Mouse (Mus musculus): ENCODE measurements at regions not wholly inside any gene's neighbourhood (a gene's known extent, or its start where the extent isn't known, plus 50 kb on each side); places are given as distances from the start of the nearest gene placed in this dataset.

- H3K9me3 ChIP-seq (ENCODE audit: control insufficient read depth, insufficient read depth, low read depth, low read length): no peaks in the 10 kb centered on the region
- H3K4me3 ChIP-seq (ENCODE audit: insufficient read depth in 1 of 2, low read depth in 1 of 2, low read length in 2 of 2, poor library complexity in 1 of 2, severe bottlenecking in 1 of 2): no peak overlapping the region
- no peak for TF ChIP-seq MAFK (IDR thresholded peaks at IDR 0.05; ENCODE audit: insufficient read depth, low read depth, low read length)
- no peak for TF ChIP-seq ZNF384 (IDR thresholded peaks at IDR 0.05; ENCODE audit: low read depth, low read length)
- TF ChIP-seq CHD2 (IDR thresholded peaks at IDR 0.05; ENCODE audit: low read depth, low read length): no peak
- no peak for TF ChIP-seq ZC3H11A (IDR thresholded peaks at IDR 0.05; ENCODE audit: borderline replicate concordance, low read depth, low read length)
- no peak for TF ChIP-seq HCFC1 (IDR thresholded peaks at IDR 0.05; ENCODE audit: borderline replicate concordance, insufficient read depth, low read length)
- H3K36me3 ChIP-seq (ENCODE audit: control insufficient read depth, insufficient read depth, low read length, poor library complexity, severe bottlenecking): no peaks in the 10 kb centered on the region
- no peak for DNase-seq (ENCODE audit: low read depth, low spot score)
- in situ Hi-C loops (cut with MboI; ENCODE audit: low sequenced_read_pairs in 2 of 2, unreplicated experiment in 2 of 2): no loop called here
- no peak overlapping the region for H3K27ac ChIP-seq (ENCODE audit: insufficient read depth, low read depth, low read length, poor library complexity, severe bottlenecking)
- H3K4me1 ChIP-seq (ENCODE audit: control insufficient read depth in 2 of 2, insufficient read depth in 2 of 2, low read length in 2 of 2, poor library complexity in 1 of 2): peaks cover 0 to 3% of the 10 kb centered on the region in 2 experiments; a peak in 1 of 4 replicates
- no peak overlapping the region for H3K9ac ChIP-seq (ENCODE audit: insufficient read depth, low read depth, low read length, poor library complexity, severe bottlenecking)
Measured at GRCm38 (mm10) chr12:8847858-8848383, 73.5 kb upstream of the Laptm4a start.

DNA sequence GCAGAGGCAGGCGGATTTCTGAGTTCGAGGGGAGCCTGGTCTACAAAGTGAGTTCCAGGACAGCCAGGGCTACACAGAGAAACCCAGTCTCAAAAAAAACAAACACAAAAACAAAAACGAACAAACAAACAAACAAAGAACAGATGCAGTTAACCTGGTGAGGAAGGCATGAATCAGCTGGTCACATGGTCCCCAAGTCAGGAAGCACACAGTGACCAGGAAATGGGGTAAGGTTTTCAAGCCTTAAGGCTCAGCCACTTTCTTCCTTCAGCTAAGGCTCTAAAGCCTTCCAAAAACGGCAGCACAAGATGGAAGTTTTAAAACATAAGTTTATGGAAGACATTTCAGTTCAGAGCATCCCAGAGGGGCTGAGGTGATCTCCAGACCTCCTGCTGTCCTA, 67.6 kb upstream of the Laptm4a start:
- in situ Hi-C loops (cut with MboI; ENCODE audit: low sequenced_read_pairs in 2 of 2, unreplicated experiment in 2 of 2): no loop called here
- DNase-seq (ENCODE audit: low read depth, low spot score): no peak
- Histone ChIP-seq H3K36me3 (ENCODE audit: control insufficient read depth, insufficient read depth, low read length, poor library complexity, severe bottlenecking) (no peaks in the 10 kb centered on the region), H3K4me3 (ENCODE audit: insufficient read depth in 1 of 2, low read depth in 1 of 2, low read length in 2 of 2, poor library complexity in 1 of 2, severe bottlenecking in 1 of 2) (no peak overlapping the region), H3K9me3 (ENCODE audit: control insufficient read depth, insufficient read depth, low read depth, low read length) (no peaks in the 10 kb centered on the region), H3K4me1 (ENCODE audit: control insufficient read depth in 2 of 2, insufficient read depth in 2 of 2, low read length in 2 of 2, poor library complexity in 1 of 2) (peaks cover 0 to 3% of the 10 kb centered on the region in 2 experiments; a peak in 2 of 4 replicates), H3K9ac (ENCODE audit: insufficient read depth, low read depth, low read length, poor library complexity, severe bottlenecking) (no peak overlapping the region), H3K27ac (ENCODE audit: insufficient read depth, low read depth, low read length, poor library complexity, severe bottlenecking) (no peak overlapping the region)
- no peak for TF ChIP-seq ZC3H11A (IDR thresholded peaks at IDR 0.05; ENCODE audit: borderline replicate concordance, low read depth, low read length)
- no peak for TF ChIP-seq ZNF384 (IDR thresholded peaks at IDR 0.05; ENCODE audit: low read depth, low read length)
- no peak for TF ChIP-seq HCFC1 (IDR thresholded peaks at IDR 0.05; ENCODE audit: borderline replicate concordance, insufficient read depth, low read length)
- no peak for TF ChIP-seq CHD2 (IDR thresholded peaks at IDR 0.05; ENCODE audit: low read depth, low read length)
- TF ChIP-seq MAFK (IDR thresholded peaks at IDR 0.05; ENCODE audit: insufficient read depth, low read depth, low read length): no peak

- TF ChIP-seq ZNF384 (IDR thresholded peaks at IDR 0.05; ENCODE audit: low read depth, low read length): no peak
- TF ChIP-seq HCFC1 (IDR thresholded peaks at IDR 0.05; ENCODE audit: borderline replicate concordance, insufficient read depth, low read length): no peak
- no peak for TF ChIP-seq MAFK (IDR thresholded peaks at IDR 0.05; ENCODE audit: insufficient read depth, low read depth, low read length)
- TF ChIP-seq CHD2 (IDR thresholded peaks at IDR 0.05; ENCODE audit: low read depth, low read length): no peak
- TF ChIP-seq ZC3H11A (IDR thresholded peaks at IDR 0.05; ENCODE audit: borderline replicate concordance, low read depth, low read length): no peak
Measured at GRCm38 (mm10) chr12:8854401-8854800, 67.1 kb upstream of the Laptm4a start.

GRCm38 (mm10) chr12:8855119-8855518, 66.3 kb upstream of the Laptm4a start:
- Histone ChIP-seq H3K9ac (ENCODE audit: insufficient read depth, low read depth, low read length, poor library complexity, severe bottlenecking) (no peak overlapping the region), H3K36me3 (ENCODE audit: control insufficient read depth, insufficient read depth, low read length, poor library complexity, severe bottlenecking) (no peaks in the 10 kb centered on the region), H3K4me1 (ENCODE audit: control insufficient read depth in 2 of 2, insufficient read depth in 2 of 2, low read length in 2 of 2, poor library complexity in 1 of 2) (peaks cover 6 to 7% of the 10 kb centered on the region in 2 experiments), H3K9me3 (ENCODE audit: control insufficient read depth, insufficient read depth, low read depth, low read length) (no peaks in the 10 kb centered on the region), H3K4me3 (ENCODE audit: insufficient read depth in 1 of 2, low read depth in 1 of 2, low read length in 2 of 2, poor library complexity in 1 of 2, severe bottlenecking in 1 of 2) (no peak overlapping the region), H3K27ac (ENCODE audit: insufficient read depth, low read depth, low read length, poor library complexity, severe bottlenecking) (no peak overlapping the region)
- TF ChIP-seq HCFC1 (IDR thresholded peaks at IDR 0.05; ENCODE audit: borderline replicate concordance, insufficient read depth, low read length) (no peak), MAFK (IDR thresholded peaks at IDR 0.05; ENCODE audit: insufficient read depth, low read depth, low read length) (no peak)
- no peak for DNase-seq (ENCODE audit: low read depth, low spot score)
- in situ Hi-C loops (cut with MboI; ENCODE audit: low sequenced_read_pairs in 2 of 2, unreplicated experiment in 2 of 2): no loop called here

More at GRCm38 (mm10) chr12:8854401-8854800, 67.1 kb upstream of the Laptm4a start:
- peaks cover under 1 to 5% of the 10 kb centered on the region in 2 experiments; a peak in 2 of 4 replicates for H3K4me1 ChIP-seq (ENCODE audit: control insufficient read depth in 2 of 2, insufficient read depth in 2 of 2, low read length in 2 of 2, poor library complexity in 1 of 2)
- no peak overlapping the region for H3K27ac ChIP-seq (ENCODE audit: insufficient read depth, low read depth, low read length, poor library complexity, severe bottlenecking)
- no peak overlapping the region for H3K4me3 ChIP-seq (ENCODE audit: insufficient read depth in 1 of 2, low read depth in 1 of 2, low read length in 2 of 2, poor library complexity in 1 of 2, severe bottlenecking in 1 of 2)
- H3K36me3 ChIP-seq (ENCODE audit: control insufficient read depth, insufficient read depth, low read length, poor library complexity, severe bottlenecking): no peaks in the 10 kb centered on the region
- H3K9me3 ChIP-seq (ENCODE audit: control insufficient read depth, insufficient read depth, low read depth, low read length): no peaks in the 10 kb centered on the region
- no peak overlapping the region for H3K9ac ChIP-seq (ENCODE audit: insufficient read depth, low read depth, low read length, poor library complexity, severe bottlenecking)
- no peak for DNase-seq (ENCODE audit: low read depth, low spot score)
- in situ Hi-C loops (cut with MboI; ENCODE audit: low sequenced_read_pairs in 2 of 2, unreplicated experiment in 2 of 2): no loop called here

DNA sequence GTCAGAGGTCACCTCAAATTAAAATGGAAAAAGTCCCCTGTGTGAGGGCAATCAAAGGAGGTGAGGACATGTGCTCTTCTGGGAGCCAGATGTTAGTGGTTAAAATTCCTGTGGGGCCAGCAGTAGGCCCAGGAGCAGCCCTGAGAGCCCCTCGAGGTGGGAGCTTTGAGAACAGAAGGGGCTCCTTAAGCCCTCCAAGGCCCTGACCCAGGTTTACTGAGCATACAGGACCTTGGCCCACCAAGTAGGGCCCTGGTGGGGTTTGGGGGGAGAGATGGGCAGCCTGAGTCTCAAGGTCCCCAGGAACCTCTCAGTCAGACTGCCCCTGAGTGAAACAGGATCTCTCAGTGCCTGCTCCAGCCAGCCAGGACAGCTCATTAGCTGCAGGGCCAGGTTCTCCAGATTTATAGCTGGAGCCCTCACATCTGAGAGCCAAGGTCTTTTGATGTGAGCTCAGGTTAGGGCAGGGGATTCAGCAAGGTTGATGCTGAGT, 65.4 kb upstream of the Laptm4a start:
- no peak overlapping the region for H3K27ac ChIP-seq (ENCODE audit: insufficient read depth, low read depth, low read length, poor library complexity, severe bottlenecking)
- no peak overlapping the region for H3K4me3 ChIP-seq (ENCODE audit: insufficient read depth in 1 of 2, low read depth in 1 of 2, low read length in 2 of 2, poor library complexity in 1 of 2, severe bottlenecking in 1 of 2)
- H3K9ac ChIP-seq (ENCODE audit: insufficient read depth, low read depth, low read length, poor library complexity, severe bottlenecking): no peak overlapping the region
- no peaks in the 10 kb centered on the region for H3K9me3 ChIP-seq (ENCODE audit: control insufficient read depth, insufficient read depth, low read depth, low read length)
- H3K36me3 ChIP-seq (ENCODE audit: control insufficient read depth, insufficient read depth, low read length, poor library complexity, severe bottlenecking): no peaks in the 10 kb centered on the region
- in situ Hi-C loops (cut with MboI; ENCODE audit: low sequenced_read_pairs in 2 of 2, unreplicated experiment in 2 of 2): no loop called here
- peaks cover 6 to 11% of the 10 kb centered on the region in 2 experiments for H3K4me1 ChIP-seq (ENCODE audit: control insufficient read depth in 2 of 2, insufficient read depth in 2 of 2, low read length in 2 of 2, poor library complexity in 1 of 2)
- no peak for TF ChIP-seq CHD2 (IDR thresholded peaks at IDR 0.05; ENCODE audit: low read depth, low read length)
- no peak for TF ChIP-seq HCFC1 (IDR thresholded peaks at IDR 0.05; ENCODE audit: borderline replicate concordance, insufficient read depth, low read length)
- TF ChIP-seq ZNF384 (IDR thresholded peaks at IDR 0.05; ENCODE audit: low read depth, low read length): no peak
- no peak for TF ChIP-seq MAFK (IDR thresholded peaks at IDR 0.05; ENCODE audit: insufficient read depth, low read depth, low read length)
- no peak for TF ChIP-seq ZC3H11A (IDR thresholded peaks at IDR 0.05; ENCODE audit: borderline replicate concordance, low read depth, low read length)
- DNase-seq (ENCODE audit: low read depth, low spot score): no peak
